Mouse (Mus musculus) liver, embryonic 11.5 days (tissue): ENCODE measurements around the gene Bcas2. TPM values are rescaled to one million over a fixed set of nuclear protein-coding genes. Genes with fewer than 3 reads are reported as not detected.
A peak's percentile ranks its signal among the peaks of the same experiment; 100 is the strongest.
"Not testable (repeated sequence)": the region's sequence is repeated elsewhere in the genome, so short reads cannot be mapped to it uniquely, and the experiment has no call there.

Experiments
- ATAC-seq: fragments of 200-750 bp; cut with Nextera tagmentation; replicated peaks from 2 replicates; pipeline ENCODE4 v1.8.0; 2017; ENCODE audit warnings: moderate number of reproducible peaks, mild to moderate bottlenecking, moderate TSS enrichment, moderate library complexity; ENCODE audit not compliant: low FRiP score
- DNase-seq: peaks from one replicate; pipeline ENCODE4 v3.0.0-alpha.2; 2017; ENCODE audit warnings: low spot score
- H3K27ac ChIP-seq: fragments of 300-500 bp; sonication (generic); 2 replicates; pipeline ENCODE4 v1.5.1; 2014; ENCODE audit warnings: mild to moderate bottlenecking, low read depth, low read length, control low read depth
- H3K27me3 ChIP-seq: fragments of 300-500 bp; sonication (generic); replicated peaks from 2 replicates; pipeline ENCODE4 v1.6.1; 2014; ENCODE audit warnings: low read length, mixed read lengths; ENCODE audit not compliant: control insufficient read depth, insufficient read depth
- H3K36me3 ChIP-seq: fragments of 300-500 bp; sonication (generic); 2 replicates; pipeline ENCODE4 v1.6.1; 2014; ENCODE audit warnings: mild to moderate bottlenecking, low read length, moderate library complexity, mixed read lengths; ENCODE audit not compliant: control insufficient read depth, insufficient read depth
- H3K4me1 ChIP-seq: fragments of 300-500 bp; sonication (generic); replicated peaks from 2 replicates; pipeline ENCODE4 v1.6.1; 2014; ENCODE audit warnings: low read length, mixed read lengths; ENCODE audit not compliant: control insufficient read depth, insufficient read depth
- H3K4me2 ChIP-seq: fragments of 300-500 bp; sonication (generic); 2 replicates; pipeline ENCODE4 v1.6.1; 2014; ENCODE audit warnings: mild to moderate bottlenecking, control low read depth, moderate library complexity
- H3K4me3 ChIP-seq: fragments of 300-500 bp; sonication (generic); 2 replicates; pipeline ENCODE4 v1.5.1; 2014; ENCODE audit warnings: low read depth, low read length, control low read depth
- H3K9ac ChIP-seq: fragments of 300-500 bp; sonication (generic); 2 replicates; pipeline ENCODE4 v1.6.1; 2014; ENCODE audit warnings: low read depth, low read length, control low read depth
- H3K9me3 ChIP-seq: fragments of 300-500 bp; sonication (generic); 2 replicates; pipeline ENCODE4 v1.6.1; 2016; ENCODE audit warnings: low read length, inconsistent platforms, mixed read lengths; ENCODE audit not compliant: control insufficient read depth
- WGBS: fragments of 180-500 bp; shearing (Covaris S2); extraction: QIAGEN DNeasy Blood & Tissue Kit; methylation state at CpG from one replicate; pipeline ENCODE4 v1.1.7; 2014; 5-methylcytosine and 5-hydroxymethylcytosine counted together
- polyA plus RNA-seq: library from polyadenylated mRNA; unstranded; fragments of >200 nt; fragmentation: Nextera tagmentation; extraction: Ambion mirVana; gene quantifications from 2 replicates; pipeline ENCODE4 v1.2.1, GENCODE M21; 2014

Bcas2 gene
- polyA plus RNA-seq, 1 experiment from 2014 or later, result 278 TPM

- Histone ChIP-seq H3K4me1 (peaks cover 11% of the 10 kb centered on the region), H3K36me3 (peaks cover 37% of the 10 kb centered on the region), H3K4me3 (no peak overlapping the region), H3K9ac (no peak overlapping the region), H3K27me3 (no peaks in the 10 kb centered on the region), H3K4me2 (no peak overlapping the region), H3K9me3 (no peaks in the 10 kb centered on the region), H3K27ac (no peak overlapping the region)
- 92% methylated on average over 9 of the region's 9 CpGs for WGBS
- ATAC-seq (no peak), DNase-seq (no peak)
Observed at GRCm38 (mm10) chr3:103179527-103179926, 8.1 kb downstream of the Bcas2 start.

DNA sequence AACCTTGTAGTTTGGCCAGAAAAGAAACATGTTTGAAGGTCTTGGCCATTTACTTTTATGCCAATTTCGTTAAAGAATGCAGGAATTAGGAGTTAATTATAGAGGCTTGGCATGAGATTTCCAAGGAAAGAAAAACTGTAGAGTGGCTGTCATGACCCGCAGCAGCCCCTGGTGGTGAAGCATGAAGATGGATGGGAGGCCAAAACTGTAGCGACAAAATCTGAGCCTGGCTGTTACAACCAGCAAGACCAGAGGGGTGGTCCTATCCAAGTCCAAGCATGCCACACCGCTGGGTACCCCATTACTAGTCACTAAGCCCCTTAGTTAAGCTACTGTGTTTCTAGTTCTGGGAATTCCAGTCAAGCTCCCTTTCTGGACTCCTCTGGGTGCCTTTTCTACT is 9.7 kb downstream of the Bcas2 start:
- 44% methylated on average over 4 of the region's 4 CpGs for WGBS

DNA sequence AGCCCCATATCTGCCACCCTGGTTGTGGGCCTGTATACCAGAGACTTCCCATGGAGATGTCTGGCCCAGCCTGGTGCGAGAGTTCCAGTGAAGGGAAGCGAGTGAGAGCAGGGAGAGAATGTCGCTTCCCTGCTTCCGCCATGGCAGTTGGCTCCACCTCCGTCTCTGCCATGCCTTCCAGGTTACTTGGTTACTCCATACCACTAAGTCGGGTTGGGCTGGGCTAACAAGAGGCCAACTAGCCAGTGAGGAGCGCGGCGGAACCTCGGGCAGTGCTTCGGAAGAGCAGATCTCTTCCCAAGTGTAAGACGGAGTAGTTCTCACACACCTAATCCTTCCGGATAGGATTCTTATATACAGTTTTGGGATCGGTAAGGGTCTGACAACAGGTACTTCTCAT is 11.4 kb downstream of the Bcas2 start:
- Histone ChIP-seq H3K9me3 (no peaks in the 10 kb centered on the region), H3K27me3 (no peaks in the 10 kb centered on the region), H3K36me3 (peaks cover 11% of the 10 kb centered on the region), H3K4me2 (no peak overlapping the region), H3K4me3 (no peak overlapping the region), H3K4me1 (no peaks in the 10 kb centered on the region), H3K27ac (no peak overlapping the region), H3K9ac (no peak overlapping the region)
- DNase-seq (no peak), ATAC-seq (no peak)
- 73% methylated on average over 14 of the region's 14 CpGs for WGBS

More for the DNA sequence above, 9.7 kb downstream of the Bcas2 start:
- Histone ChIP-seq H3K27me3 (no peaks in the 10 kb centered on the region), H3K4me3 (no peak overlapping the region), H3K4me2 (no peak overlapping the region), H3K36me3 (peaks cover 22% of the 10 kb centered on the region), H3K27ac (no peak overlapping the region), H3K4me1 (peaks cover 3% of the 10 kb centered on the region), H3K9ac (no peak overlapping the region), H3K9me3 (no peaks in the 10 kb centered on the region)
- DNase-seq (no peak), ATAC-seq (no peak)

GRCm38 (mm10) chr3:103184467-103184866 is 13.0 kb downstream of the Bcas2 start:
- not testable (repeated sequence) for ATAC-seq

DNA sequence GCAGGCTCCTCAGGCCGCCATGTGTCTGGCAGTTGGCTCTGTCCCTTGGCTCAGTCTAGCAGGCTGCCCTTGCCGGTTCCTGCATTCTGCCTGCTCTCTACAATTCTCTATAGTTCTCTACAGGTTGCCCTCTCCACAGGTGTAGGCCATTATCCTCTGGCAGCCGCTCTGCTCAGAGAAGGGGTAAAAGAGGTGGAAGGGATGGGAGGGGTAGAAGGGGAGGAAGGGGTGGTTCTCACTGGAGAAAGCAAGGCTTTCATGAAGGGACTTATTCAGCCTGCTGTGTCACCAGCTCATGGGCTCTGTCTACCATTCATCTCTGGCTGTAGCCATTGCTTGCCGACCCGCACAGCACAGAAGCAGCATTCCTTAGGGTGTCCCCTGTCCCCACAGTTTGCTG is 17.0 kb downstream of the Bcas2 start:
- Histone ChIP-seq H3K4me3 (no peak overlapping the region), H3K27ac (no peak overlapping the region), H3K27me3 (no peaks in the 10 kb centered on the region), H3K4me1 (no peaks in the 10 kb centered on the region), H3K9me3 (peaks cover 2% of the 10 kb centered on the region), H3K36me3 (no peaks in the 10 kb centered on the region), H3K9ac (no peak overlapping the region), H3K4me2 (no peak overlapping the region)
- DNase-seq, result no peak
- ATAC-seq, result no peak
- WGBS, result 73% methylated on average over 5 of the region's 5 CpGs

More at GRCm38 (mm10) chr3:103184467-103184866, 13.0 kb downstream of the Bcas2 start:
- H3K4me1 ChIP-seq, H3K36me3 ChIP-seq, H3K9ac ChIP-seq, H3K27ac ChIP-seq, H3K4me3 ChIP-seq, H3K4me2 ChIP-seq, H3K27me3 ChIP-seq, DNase-seq, H3K9me3 ChIP-seq: not testable (repeated sequence)

- Histone ChIP-seq H3K27ac (no peak overlapping the region), H3K4me3 (no peak overlapping the region), H3K4me2 (no peak overlapping the region), H3K36me3 (no peaks in the 10 kb centered on the region), H3K27me3 (no peaks in the 10 kb centered on the region), H3K4me1 (no peaks in the 10 kb centered on the region), H3K9me3 (peaks cover 6% of the 10 kb centered on the region), H3K9ac (no peak overlapping the region)
- WGBS, result 92% methylated on average over 2 of the region's 2 CpGs
- ATAC-seq, result no peak
- no peak for DNase-seq
Observed at GRCm38 (mm10) chr3:103188856-103189255, 17.4 kb downstream of the Bcas2 start.

DNA sequence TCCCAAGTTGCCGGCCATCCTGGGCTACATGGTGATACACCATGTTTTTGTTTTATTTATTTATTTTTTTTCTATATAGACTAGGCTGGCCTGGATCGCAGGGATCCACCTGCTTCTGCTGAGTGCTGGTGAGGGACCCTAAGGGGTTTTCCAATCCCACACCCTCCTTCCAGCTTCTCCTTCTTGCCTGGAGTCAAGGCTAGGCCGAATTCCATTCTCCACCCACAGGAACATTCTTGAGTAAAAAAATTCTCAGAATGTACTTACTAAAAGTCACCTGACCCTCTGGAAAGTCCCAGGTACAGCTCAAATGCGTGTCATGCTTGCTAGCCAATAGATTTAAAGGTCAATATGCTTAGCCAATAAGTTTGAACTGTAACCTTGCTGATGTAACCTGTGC is 20.7 kb downstream of the Bcas2 start:
- DNase-seq, result no peak
- ATAC-seq, result no peak
- WGBS, result 92% methylated on average over 4 of the region's 4 CpGs
- Histone ChIP-seq H3K36me3 (no peaks in the 10 kb centered on the region), H3K27ac (no peak overlapping the region), H3K9ac (no peak overlapping the region), H3K4me2 (no peak overlapping the region), H3K27me3 (no peaks in the 10 kb centered on the region), H3K9me3 (peaks cover 9% of the 10 kb centered on the region), H3K4me1 (peaks cover 8% of the 10 kb centered on the region), H3K4me3 (no peak overlapping the region)

GRCm38 (mm10) chr3:103193186-103193585 is 21.7 kb downstream of the Bcas2 start:
- Histone ChIP-seq H3K27ac (no peak overlapping the region), H3K4me1 (peaks cover 15% of the 10 kb centered on the region), H3K9ac (no peak overlapping the region), H3K9me3 (peaks cover 9% of the 10 kb centered on the region), H3K4me3 (no peak overlapping the region), H3K4me2 (no peak overlapping the region), H3K36me3 (no peaks in the 10 kb centered on the region), H3K27me3 (no peaks in the 10 kb centered on the region)
- 57% methylated on average over 1 of the region's 1 CpGs for WGBS
- DNase-seq, result no peak
- no peak for ATAC-seq

- Histone ChIP-seq H3K27me3 (no peaks in the 10 kb centered on the region), H3K4me1 (peaks cover 15% of the 10 kb centered on the region), H3K4me3 (no peak overlapping the region), H3K4me2 (peak overlapping the region; percentile 46), H3K9me3 (peaks cover 13% of the 10 kb centered on the region), H3K27ac (peak overlapping the region; percentile 79), H3K9ac (0 out of 2 replicates have a peak overlapping the region, but pooled peaks have one; percentile 35), H3K36me3 (no peaks in the 10 kb centered on the region)
- ATAC-seq, result peak; percentile 99
- DNase-seq, result no peak
- 33% methylated on average over 7 of the region's 7 CpGs for WGBS
Observed at GRCm38 (mm10) chr3:103196320-103196823, 24.9 kb downstream of the Bcas2 start.
